Mouse (Mus musculus) adipocyte (in vitro differentiated cells): ENCODE results near the gene Gm14525.
"Not testable (repeated sequence)": the region's sequence is repeated elsewhere in the genome, so short reads cannot be mapped to it uniquely, and the experiment has no call there.

ENCODE experiments used
- DNase-seq: peaks from one replicate; pipeline ENCODE4 v3.0.0-alpha.2; 2016; ENCODE audit warnings: low spot score

Gene Gm14525

DNA sequence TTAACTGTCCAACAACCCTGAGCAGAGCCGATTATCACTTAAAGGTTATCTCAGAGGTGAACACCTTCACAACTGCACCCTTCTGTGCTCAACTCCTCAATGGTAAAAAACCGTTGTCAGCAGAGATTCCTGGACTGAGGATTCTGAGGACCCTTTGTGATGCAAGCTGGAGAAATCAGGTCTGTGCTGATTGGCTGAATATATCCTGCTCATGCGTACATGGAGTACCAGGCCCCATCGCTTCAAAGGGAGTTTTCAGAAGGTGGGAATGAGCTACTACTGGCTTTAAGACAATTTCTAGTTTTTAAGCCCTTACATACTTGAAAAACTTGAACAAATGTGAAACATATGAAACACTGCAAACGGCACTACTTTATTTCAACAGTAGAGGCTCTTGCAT lies at the start of gene Gm14525:
Gene Gm14525 (minus strand): TSS at position 101 of the 400 bp plus-strand sequence.
- DNase-seq = not testable (repeated sequence)
